Mouse (Mus musculus) intestine, postnatal 0 days (tissue): Measurements from ENCODE around the gene Ufsp2. TPM values are rescaled to one million over a fixed set of nuclear protein-coding genes. Genes with fewer than 3 reads are reported as not detected.

Experiments used
- ATAC-seq: fragments of 200-750 bp; cut with Nextera tagmentation; 2 replicates; pipeline ENCODE4 v1.8.0; 2017; ENCODE audit warnings: mild to moderate bottlenecking, moderate TSS enrichment, moderate library complexity
- H3K27ac ChIP-seq: fragments of 300-500 bp; sonication (generic); 2 replicates; pipeline ENCODE4 v1.5.1; 2014; ENCODE audit warnings: mild to moderate bottlenecking, low read depth, low read length, moderate library complexity
- H3K27me3 ChIP-seq: fragments of 300-500 bp; sonication (generic); replicated peaks from 2 replicates; pipeline ENCODE4 v1.6.1; 2014; ENCODE audit warnings: low read length, mixed read lengths; ENCODE audit not compliant: control insufficient read depth, insufficient read depth
- H3K36me3 ChIP-seq: fragments of 300-500 bp; sonication (generic); 2 replicates; pipeline ENCODE4 v1.6.1; 2014; ENCODE audit warnings: mild to moderate bottlenecking, moderate library complexity; ENCODE audit not compliant: control insufficient read depth, insufficient read depth
- H3K4me1 ChIP-seq: fragments of 300-500 bp; sonication (generic); replicated peaks from 2 replicates; pipeline ENCODE4 v1.6.1; 2014; ENCODE audit warnings: antibody characterized with exemption, low read length, mixed read lengths; ENCODE audit not compliant: control insufficient read depth, insufficient read depth
- H3K4me2 ChIP-seq: fragments of 300-500 bp; sonication (generic); replicated peaks from 2 replicates; pipeline ENCODE4 v1.6.1; 2014; ENCODE audit warnings: low read depth, mild to moderate bottlenecking, moderate library complexity
- H3K4me3 ChIP-seq: fragments of 300-500 bp; sonication (generic); 2 replicates; pipeline ENCODE4 v1.5.1; 2014; ENCODE audit warnings: low read depth, low read length
- H3K9ac ChIP-seq: fragments of 300-500 bp; sonication (generic); 2 replicates; pipeline ENCODE4 v1.6.1; 2014; ENCODE audit warnings: mild to moderate bottlenecking, low read depth, low read length
- H3K9me3 ChIP-seq: fragments of 300-500 bp; sonication (generic); 2 replicates; pipeline ENCODE4 v1.6.1; 2016; ENCODE audit warnings: mixed run types; ENCODE audit not compliant: control insufficient read depth
- CTCF ChIP-seq: sonication (generic); IDR thresholded peaks from 2 replicates; pipeline ENCODE4 v1.5.1; 2016; ENCODE audit warnings: low read depth, mild to moderate bottlenecking, control low read depth, antibody characterized with exemption, moderate library complexity
- WGBS: fragments of 180-500 bp; shearing (Covaris S2); extraction: QIAGEN DNeasy Blood & Tissue Kit; methylation state at CpG from one replicate; pipeline ENCODE4 v1.1.7; 2014; 5-methylcytosine and 5-hydroxymethylcytosine counted together
- polyA plus RNA-seq: library from polyadenylated mRNA; unstranded; fragments of >200 nt; fragmentation: Nextera tagmentation; extraction: Ambion mirVana; gene quantifications from 2 replicates; pipeline ENCODE4 v1.2.1, GENCODE M21; 2015

The Ufsp2 gene
- polyA plus RNA-seq, 1 experiment from 2014 or later, result 97.2 TPM

- peak; percentile 86 for ATAC-seq
- Histone ChIP-seq H3K36me3 (no peaks in the 10 kb centered on the region), H3K27ac (peak overlapping the region; percentile 80), H3K9ac (no peak overlapping the region), H3K27me3 (no peaks in the 10 kb centered on the region), H3K4me1 (peaks cover 16% of the 10 kb centered on the region), H3K9me3 (no peaks in the 10 kb centered on the region), H3K4me2 (no peak overlapping the region; the same call in 1 of the 2 replicates), H3K4me3 (no peak overlapping the region)
- WGBS, result 10% methylated on average over 3 of the region's 3 CpGs
- no peak for TF ChIP-seq CTCF
Measured at GRCm38 (mm10) chr8:46007050-46007672, 31.8 kb downstream of the Ufsp2 start.

GRCm38 (mm10) chr8:46010306-46010705 lies 35.0 kb downstream of the Ufsp2 start:
- H3K4me3 ChIP-seq, result no peak overlapping the region
- WGBS, result 76% methylated on average over 2 of the region's 2 CpGs
- H3K4me2 ChIP-seq, result peak overlapping the region; percentile 47
- H3K27me3 ChIP-seq, result no peaks in the 10 kb centered on the region
- peaks cover 16% of the 10 kb centered on the region for H3K4me1 ChIP-seq
- no peak for ATAC-seq
- no peak for TF ChIP-seq CTCF
- H3K27ac ChIP-seq, result peak overlapping the region; percentile 41; the same call in 1 of the 2 replicates
- H3K9ac ChIP-seq, result no peak overlapping the region
- H3K9me3 ChIP-seq, result no peaks in the 10 kb centered on the region
- no peaks in the 10 kb centered on the region for H3K36me3 ChIP-seq

GRCm38 (mm10) chr8:46010746-46011680 lies 35.7 kb downstream of the Ufsp2 start:
- 19% methylated on average over 17 of the region's 17 CpGs for WGBS
- TF ChIP-seq CTCF, result peak; percentile 73
- H3K4me3 ChIP-seq, result 0 out of 2 replicates have a peak overlapping the region, but pooled peaks have one; percentile 11
- peak overlapping the region; percentile 47 for H3K4me2 ChIP-seq
- H3K27ac ChIP-seq, result peak overlapping the region; percentile 41
- no peak overlapping the region for H3K9ac ChIP-seq
- no peaks in the 10 kb centered on the region for H3K27me3 ChIP-seq
- H3K4me1 ChIP-seq, result peaks cover 11% of the 10 kb centered on the region
- ATAC-seq, result no peak
- H3K36me3 ChIP-seq, result no peaks in the 10 kb centered on the region
- H3K9me3 ChIP-seq, result no peaks in the 10 kb centered on the region

- Histone ChIP-seq H3K4me3 (no peak overlapping the region), H3K4me2 (no peak overlapping the region), H3K27ac (no peak overlapping the region), H3K9ac (no peak overlapping the region), H3K36me3 (no peaks in the 10 kb centered on the region), H3K9me3 (no peaks in the 10 kb centered on the region), H3K4me1 (no peaks in the 10 kb centered on the region), H3K27me3 (no peaks in the 10 kb centered on the region)
- TF ChIP-seq CTCF, result no peak
- 81% methylated on average over 9 of the region's 9 CpGs for WGBS
- ATAC-seq, result no peak
Measured at GRCm38 (mm10) chr8:46022203-46022602, 46.9 kb downstream of the Ufsp2 start.

- no peak overlapping the region for H3K4me3 ChIP-seq
- H3K27ac ChIP-seq, result no peak overlapping the region
- H3K36me3 ChIP-seq, result no peaks in the 10 kb centered on the region
- no peak for TF ChIP-seq CTCF
- 96% methylated on average over 9 of the region's 9 CpGs for WGBS
- H3K4me1 ChIP-seq, result no peaks in the 10 kb centered on the region
- no peaks in the 10 kb centered on the region for H3K9me3 ChIP-seq
- no peak overlapping the region for H3K4me2 ChIP-seq
- no peaks in the 10 kb centered on the region for H3K27me3 ChIP-seq
- H3K9ac ChIP-seq, result no peak overlapping the region
- ATAC-seq, result no peak
Measured at GRCm38 (mm10) chr8:46022758-46023157, 47.4 kb downstream of the Ufsp2 start.

- no peak overlapping the region for H3K4me2 ChIP-seq
Measured at GRCm38 (mm10) chr8:46024392-46024791, 49.1 kb downstream of the Ufsp2 start.

More at GRCm38 (mm10) chr8:46024392-46024791, 49.1 kb downstream of the Ufsp2 start:
- Histone ChIP-seq H3K4me1 (no peaks in the 10 kb centered on the region), H3K27ac (no peak overlapping the region), H3K4me3 (no peak overlapping the region), H3K9me3 (no peaks in the 10 kb centered on the region), H3K36me3 (0 out of 2 replicates have a peak, but pooled peaks cover under 1% of the 10 kb centered on the region), H3K9ac (no peak overlapping the region), H3K27me3 (no peaks in the 10 kb centered on the region)
- ATAC-seq, result no peak
- WGBS, result 66% methylated on average over 4 of the region's 4 CpGs
- no peak for TF ChIP-seq CTCF
